Mouse (Mus musculus) MEL-GATA-1-ER (cell line): Measurements from ENCODE around the gene 1700024G13Rik.

Source experiments
- DNase-seq: peaks from one replicate; pipeline ENCODE4 v3.0.0-alpha.2; 2012; ENCODE audit warnings: low read depth; ENCODE audit errors: extremely low read depth

1700024G13Rik gene

DNA sequence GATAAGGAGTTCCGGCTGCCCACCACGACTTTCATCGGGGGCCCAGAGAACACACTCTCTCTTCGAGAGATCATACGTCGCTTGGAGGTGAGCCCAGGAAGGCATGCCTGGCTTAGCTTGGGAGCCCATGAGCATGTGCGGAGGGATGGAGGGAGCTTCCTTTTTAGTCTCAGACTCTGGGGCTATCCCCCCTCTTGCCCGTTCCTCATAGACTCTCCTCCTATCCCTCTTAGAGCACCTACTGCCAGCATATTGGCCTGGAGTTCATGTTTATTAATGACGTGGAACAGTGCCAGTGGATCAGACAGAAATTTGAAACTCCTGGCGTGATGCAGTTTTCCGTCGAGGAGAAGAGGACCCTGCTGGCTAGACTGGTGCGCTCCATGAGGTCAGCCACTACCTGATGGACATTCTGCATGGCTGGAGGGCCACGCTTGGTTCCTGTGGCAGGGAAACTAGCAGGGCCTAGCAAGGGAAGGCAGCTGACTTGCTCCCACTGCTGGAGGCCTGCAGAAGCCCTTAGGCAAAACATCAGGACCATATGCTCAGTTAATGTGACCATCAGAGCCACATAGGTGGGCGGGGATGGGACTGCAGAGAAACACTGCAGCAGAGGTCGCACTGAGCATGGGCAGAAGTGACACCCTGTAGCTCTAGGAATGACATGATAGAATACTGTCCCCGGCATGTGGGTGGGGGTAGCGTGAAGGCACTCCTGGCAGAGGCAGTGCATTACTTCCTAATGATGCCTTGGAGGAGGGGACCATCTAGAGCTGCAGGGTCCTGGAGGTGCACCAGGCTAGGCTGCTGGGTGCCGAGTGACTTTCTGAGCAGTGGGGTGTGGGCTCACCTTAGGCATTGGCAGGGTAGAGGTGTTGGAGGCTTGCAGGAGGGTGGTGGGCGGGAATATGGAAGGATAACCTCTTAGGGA is 55.4 kb downstream of the 1700024G13Rik start:
- DNase-seq, result no peak

GRCm38 (mm10) chr14:32327366-32327765 is 60.8 kb downstream of the 1700024G13Rik start:
- no peak for DNase-seq
